Mouse (Mus musculus) liver, postnatal 0 days (tissue): ENCODE data around the gene Gm26920. TPM values are rescaled to one million over a fixed set of nuclear protein-coding genes. Genes with fewer than 3 reads are reported as not detected.

Experiments
- ATAC-seq: fragments of 200-750 bp; cut with Nextera tagmentation; 2 replicates; pipeline ENCODE4 v1.8.0; 2017; ENCODE audit warnings: mild to moderate bottlenecking, moderate library complexity
- DNase-seq: peaks from one replicate; pipeline ENCODE4 v3.0.0-alpha.2; 2016
- H3K27ac ChIP-seq: fragments of 300-500 bp; sonication (generic); 2 replicates; pipeline ENCODE4 v1.5.1; 2014; ENCODE audit warnings: antibody characterized with exemption, moderate library complexity, mild to moderate bottlenecking, low read depth
- H3K27me3 ChIP-seq: fragments of 300-500 bp; sonication (generic); 2 replicates; pipeline ENCODE4 v1.6.1; 2014; ENCODE audit warnings: low read length, control low read depth, mixed read lengths; ENCODE audit not compliant: insufficient read depth
- H3K36me3 ChIP-seq: fragments of 300-500 bp; sonication (generic); replicated peaks from 2 replicates; pipeline ENCODE4 v1.6.1; 2014; ENCODE audit warnings: mild to moderate bottlenecking, control low read depth, low read length, moderate library complexity, mixed read lengths; ENCODE audit not compliant: insufficient read depth
- H3K4me1 ChIP-seq: fragments of 300-500 bp; sonication (generic); 2 replicates; pipeline ENCODE4 v1.6.1; 2014; ENCODE audit warnings: antibody characterized with exemption, mild to moderate bottlenecking, control low read depth; ENCODE audit not compliant: insufficient read depth
- H3K4me2 ChIP-seq: fragments of 300-500 bp; sonication (generic); 2 replicates; pipeline ENCODE4 v1.6.1; 2014; ENCODE audit warnings: low read depth, mild to moderate bottlenecking, low read length, moderate library complexity, mixed read lengths
- H3K4me3 ChIP-seq: fragments of 300-500 bp; sonication (generic); 2 replicates; pipeline ENCODE4 v1.5.1; 2014; ENCODE audit warnings: low read depth, low read length
- H3K9ac ChIP-seq: fragments of 300-500 bp; sonication (generic); replicated peaks from 2 replicates; pipeline ENCODE4 v1.6.1; 2014; ENCODE audit warnings: mild to moderate bottlenecking, moderate library complexity
- H3K9me3 ChIP-seq: fragments of 300-500 bp; sonication (generic); 2 replicates; pipeline ENCODE4 v1.6.1; 2016; ENCODE audit warnings: mild to moderate bottlenecking, control low read depth, low read length, mixed read lengths
- CTCF ChIP-seq: sonication (generic); IDR thresholded peaks from 2 replicates; pipeline ENCODE4 v1.5.1; 2016; ENCODE audit warnings: antibody characterized with exemption, low read depth
- EP300 ChIP-seq: IDR thresholded peaks from 2 replicates; pipeline ENCODE4 v1.6.1; 2016; ENCODE audit warnings: antibody characterized with exemption, low read depth, mild to moderate bottlenecking
- WGBS: fragments of 180-500 bp; shearing (Covaris S2); extraction: QIAGEN DNeasy Blood & Tissue Kit; methylation state at CpG from one replicate; pipeline ENCODE4 v1.1.7; 2014; ENCODE audit not compliant: insufficient replicate concordance; 5-methylcytosine and 5-hydroxymethylcytosine counted together
- polyA plus RNA-seq: library from polyadenylated mRNA; unstranded; fragments of >200 nt; fragmentation: Nextera tagmentation; extraction: Ambion mirVana; gene quantifications from 2 replicates; pipeline ENCODE4 v1.2.1, GENCODE M21; 2015

Gm26920 gene
- polyA plus RNA-seq: not detected in 2 replicates

- H3K27ac ChIP-seq: peak within 1 kb of the TSS; percentile 58
- peak within 1 kb of the TSS; percentile 59 for H3K9ac ChIP-seq
- no peaks in the 10 kb centered on the region; the same call in 1 of the 2 replicates for H3K36me3 ChIP-seq
- peaks cover 21% of the 10 kb centered on the region for H3K4me1 ChIP-seq
- H3K4me3 ChIP-seq: peak within 1 kb of the TSS; percentile 70
- peak; percentile 97 for DNase-seq
- TF ChIP-seq EP300 (peak; percentile 77), CTCF (no peak)
- H3K27me3 ChIP-seq: no peaks in the 10 kb centered on the region
- H3K9me3 ChIP-seq: no peaks in the 10 kb centered on the region
- WGBS: under 1% methylated on average over 40 of the region's 40 CpGs
- peak within 1 kb of the TSS; percentile 87 for H3K4me2 ChIP-seq
- peak; percentile 92 for ATAC-seq
These were observed at the start of gene Gm26920, which contains the start of gene Zfp566 for GRCm38 (mm10) chr7:30090092-30090969. Gene Gm26920 (minus strand): TSS chr7:30090410. Gene Zfp566 (minus strand): TSS chr7:30090527.

GRCm38 (mm10) chr7:30136826-30137225, 46.6 kb upstream of the Gm26920 start:
- TF ChIP-seq CTCF: no peak
- TF ChIP-seq EP300: no peak
- DNase-seq: no peak
- H3K4me2 ChIP-seq: no peak overlapping the region
- H3K9ac ChIP-seq: no peak overlapping the region
- H3K4me3 ChIP-seq: no peak overlapping the region
- no peaks in the 10 kb centered on the region for H3K9me3 ChIP-seq
- no peak for ATAC-seq
- 85% methylated on average over 10 of the region's 10 CpGs for WGBS
- no peaks in the 10 kb centered on the region for H3K4me1 ChIP-seq
- no peaks in the 10 kb centered on the region for H3K27me3 ChIP-seq
- peaks cover 19% of the 10 kb centered on the region for H3K36me3 ChIP-seq
- no peak overlapping the region for H3K27ac ChIP-seq

- Histone ChIP-seq H3K27me3 (no peaks in the 10 kb centered on the region), H3K4me2 (no peak overlapping the region), H3K9ac (no peak overlapping the region), H3K4me1 (no peaks in the 10 kb centered on the region), H3K36me3 (peaks cover 30% of the 10 kb centered on the region), H3K9me3 (no peaks in the 10 kb centered on the region), H3K27ac (no peak overlapping the region), H3K4me3 (no peak overlapping the region)
- 77% methylated on average over 4 of the region's 4 CpGs for WGBS
- DNase-seq (no peak), ATAC-seq (no peak)
- TF ChIP-seq EP300 (no peak), CTCF (no peak)
These were observed 42.2 kb upstream of the Gm26920 start for GRCm38 (mm10) chr7:30132396-30132795.

GRCm38 (mm10) chr7:30129900-30130299, 39.7 kb upstream of the Gm26920 start:
- H3K4me1 ChIP-seq: no peaks in the 10 kb centered on the region
- H3K4me3 ChIP-seq: no peak overlapping the region
- TF ChIP-seq CTCF: no peak
- TF ChIP-seq EP300: no peak
- ATAC-seq: no peak
- peaks cover 32% of the 10 kb centered on the region for H3K36me3 ChIP-seq
- 77% methylated on average over 8 of the region's 8 CpGs for WGBS
- H3K9me3 ChIP-seq: no peaks in the 10 kb centered on the region
- no peak overlapping the region for H3K27ac ChIP-seq
- H3K4me2 ChIP-seq: no peak overlapping the region
- DNase-seq: no peak
- H3K27me3 ChIP-seq: no peaks in the 10 kb centered on the region
- H3K9ac ChIP-seq: no peak overlapping the region

- Histone ChIP-seq H3K27me3 (no peaks in the 10 kb centered on the region), H3K4me3 (peak overlapping the region; percentile 62), H3K27ac (no peak overlapping the region), H3K9me3 (no peaks in the 10 kb centered on the region), H3K4me1 (peaks cover 8% of the 10 kb centered on the region; the same call in 1 of the 2 replicates), H3K36me3 (peaks cover 5% of the 10 kb centered on the region; the same call in 1 of the 2 replicates), H3K9ac (peak overlapping the region; percentile 67), H3K4me2 (peak overlapping the region; percentile 92)
- DNase-seq (no peak), ATAC-seq (0 out of 2 replicates have a peak, but pooled peaks have one; percentile 7)
- TF ChIP-seq EP300 (no peak), CTCF (no peak)
- 2% methylated on average over 15 of the region's 15 CpGs for WGBS
These were observed 31.9 kb upstream of the Gm26920 start for GRCm38 (mm10) chr7:30122188-30122530.
